Mouse (Mus musculus) olfactory bulb, adult 2 months (tissue): ENCODE data around the gene Scpep1.
"Not testable (repeated sequence)": the region's sequence is repeated elsewhere in the genome, so short reads cannot be mapped to it uniquely, and the experiment has no call there.

Experiments
- CTCF ChIP-seq: fragments of 200-500 bp; IDR thresholded peaks from 2 replicates; pipeline ENCODE4 v1.5.1; 2012; ENCODE audit warnings: low read depth, mild to moderate bottlenecking, low read length, moderate library complexity; ENCODE audit not compliant: insufficient read depth
- POLR2A ChIP-seq: fragments of 200-500 bp; IDR thresholded peaks from 2 replicates; pipeline ENCODE4 v1.6.1; 2012; ENCODE audit warnings: mild to moderate bottlenecking, low read depth, low read length, moderate library complexity; ENCODE audit not compliant: insufficient read depth

- not testable (repeated sequence) for TF ChIP-seq CTCF, POLR2A
Observed at GRCm38 (mm10) chr11:88895235-88895634, 60.0 kb downstream of the Scpep1 start.
